Comparison of ENCODE assay signal across 8 mouse cellular contexts in the genomic region with DNA sequence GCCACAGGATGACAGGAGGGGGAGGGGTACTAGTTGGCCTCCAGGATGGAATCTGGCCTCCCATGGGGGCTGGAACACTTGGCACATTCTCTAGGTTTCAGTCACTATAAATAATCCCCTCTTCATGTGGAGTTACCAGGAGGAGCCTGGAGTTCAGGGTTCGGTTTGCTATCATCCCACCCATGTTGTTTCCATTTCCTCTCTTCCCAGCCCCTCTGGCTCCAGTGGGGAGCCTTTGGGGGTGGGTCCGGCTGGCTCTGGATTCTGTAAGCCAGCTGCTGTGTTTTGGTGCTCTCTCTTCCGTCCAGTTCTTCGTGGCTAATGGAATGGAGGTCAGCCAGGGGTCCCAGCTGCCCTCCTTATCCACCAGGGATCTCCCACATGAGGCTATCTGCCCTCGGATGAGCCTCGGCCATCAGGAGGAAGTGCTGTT. TPM values are rescaled to one million over a fixed set of nuclear protein-coding genes. Genes with fewer than 3 reads are reported as not detected.
A peak's percentile ranks its signal among the peaks of the same experiment; 100 is the strongest.
DNase-seq lines count a peak whose midpoint lies in the region; ATAC-seq and TF ChIP-seq lines count a peak whose summit lies in the region.

No protein-coding gene starts in this region.

- H3K4me1 ChIP-seq in heart, embryonic 13.5 days, result peaks cover 57% of the 10 kb centered on the region
- peaks cover 4% of the 10 kb centered on the region; the same call in 1 of the 2 replicates for H3K4me1 ChIP-seq in stomach, postnatal 0 days (replicated peaks; ENCODE audit: control insufficient read depth, insufficient read depth)

- peak; percentile 64 for ATAC-seq in heart, embryonic 13.5 days (ENCODE audit: extremely low read depth, insufficient number of reproducible peaks, low FRiP score, low TSS enrichment)
- ATAC-seq in stomach, postnatal 0 days (ENCODE audit: low FRiP score, low TSS enrichment), result peak; percentile 71

- peaks cover 6% of the 10 kb centered on the region; the same call in 1 of the 2 replicates for H3K27me3 ChIP-seq in heart, embryonic 13.5 days (replicated peaks)
- H3K27me3 ChIP-seq in stomach, postnatal 0 days (ENCODE audit: control insufficient read depth, insufficient read depth, low read length), result no peaks in the 10 kb centered on the region

- TF ChIP-seq EP300 in stomach, postnatal 0 days (optimal IDR thresholded peaks at IDR 0.05), result no peak

- peak overlapping the region; percentile 63 for H3K9ac ChIP-seq in heart, embryonic 13.5 days
- no peak overlapping the region for H3K9ac ChIP-seq in stomach, postnatal 0 days (ENCODE audit: low read length)

- H3K4me3 ChIP-seq in heart, embryonic 13.5 days, result peak overlapping the region; percentile 5; the same call in 1 of the 2 replicates
- no peak overlapping the region for H3K4me3 ChIP-seq in stomach, postnatal 0 days (ENCODE audit: low read depth, low read length)

- DNase-seq in testis, postnatal 10 days (ENCODE audit: low spot score), result peak; percentile 64
- DNase-seq in testis, postnatal 14 days (ENCODE audit: low spot score), result no peak
- DNase-seq in kidney, postnatal 4 days, result peak; percentile 76 to 84
- DNase-seq in stomach, postnatal 0 days (ENCODE audit: low spot score), result peak; percentile 13
- no peak for DNase-seq in thymus, postnatal 0 days (ENCODE audit: low spot score)
- no peak for DNase-seq in thymus, postnatal 25 days
- no peak for DNase-seq in cerebellum, adult 11 months

- H3K4me2 ChIP-seq in heart, embryonic 13.5 days, result peak overlapping the region; percentile 56
- H3K4me2 ChIP-seq in stomach, postnatal 0 days (replicated peaks; ENCODE audit: low read depth), result no peak overlapping the region

- peaks cover 21% of the 10 kb centered on the region for H3K36me3 ChIP-seq in heart, embryonic 13.5 days
- H3K36me3 ChIP-seq in stomach, postnatal 0 days (ENCODE audit: control insufficient read depth, insufficient read depth, low read length), result no peaks in the 10 kb centered on the region

- WGBS in heart, embryonic 13.5 days, result 7% methylated on average over 6 of the region's 6 CpGs
- WGBS in stomach, postnatal 0 days, result 28% methylated on average over 6 of the region's 6 CpGs

- H3K9me3 ChIP-seq in heart, embryonic 13.5 days, result no peaks in the 10 kb centered on the region
- no peaks in the 10 kb centered on the region for H3K9me3 ChIP-seq in stomach, postnatal 0 days (ENCODE audit: control insufficient read depth, low read length)

- TF ChIP-seq CTCF in stomach, postnatal 0 days (IDR thresholded peaks at IDR 0.05; ENCODE audit: low read depth), result no peak

- peak overlapping the region; percentile 91 for H3K27ac ChIP-seq in heart, embryonic 13.5 days (replicated peaks)
- peak overlapping the region; percentile 67 for H3K27ac ChIP-seq in stomach, postnatal 0 days (replicated peaks)

RNA-seq across cellular contexts. Expression of a gene that starts 4.6 kb away (rescaled TPM):
- 15.8 and 16.1 TPM in 2 replicates for polyA plus RNA-seq in heart, embryonic 13.5 days (2015; fragmentation: Nextera tagmentation; extraction: Ambion mirVana)
- polyA plus RNA-seq in stomach, postnatal 0 days (2015; fragmentation: Nextera tagmentation; extraction: Ambion mirVana), result 17.2 and 19.0 TPM in 2 replicates
- polyA plus RNA-seq in thymus, postnatal 0 days (2015; fragmentation: Nextera tagmentation; extraction: Ambion mirVana), result 3.7 and 4.0 TPM in 2 replicates

RNA-seq across cellular contexts. Expression of a gene that starts 27.4 kb away (rescaled TPM):
- polyA plus RNA-seq in heart, embryonic 13.5 days (2015; fragmentation: Nextera tagmentation; extraction: Ambion mirVana), result 0.08 and 0.20 TPM in 2 replicates
- polyA plus RNA-seq in stomach, postnatal 0 days (2015; fragmentation: Nextera tagmentation; extraction: Ambion mirVana), result not detected in 2 replicates
- polyA plus RNA-seq in thymus, postnatal 0 days (2015; fragmentation: Nextera tagmentation; extraction: Ambion mirVana), result not detected in 2 replicates

Comparison
In these comparisons a context has a peak if more than half of its experiments do, and no peak if none do; other contexts are left out.
1. DNase-seq: peak in testis, postnatal 10 days (single experiment), kidney, postnatal 4 days (2 of 2) and stomach, postnatal 0 days (single experiment); none in testis, postnatal 14 days (single experiment), thymus, postnatal 0 days (single experiment), thymus, postnatal 25 days (single experiment) and cerebellum, adult 11 months (single experiment).